Mouse (Mus musculus) ovary, adult 18-20 months (tissue): ENCODE results near the gene Prkcg.

ENCODE experiments used
- DNase-seq: peaks from one replicate; pipeline ENCODE4 v3.0.0; 2022; ENCODE audit warnings: low spot score, mixed read lengths

Prkcg gene

GRCm38 (mm10) chr7:3365547-3366279 lies 76.7 kb downstream of the Prkcg start:
- DNase-seq: no peak

- no peak for DNase-seq
Measured at GRCm38 (mm10) chr7:3366705-3367516, 77.9 kb downstream of the Prkcg start.

DNA sequence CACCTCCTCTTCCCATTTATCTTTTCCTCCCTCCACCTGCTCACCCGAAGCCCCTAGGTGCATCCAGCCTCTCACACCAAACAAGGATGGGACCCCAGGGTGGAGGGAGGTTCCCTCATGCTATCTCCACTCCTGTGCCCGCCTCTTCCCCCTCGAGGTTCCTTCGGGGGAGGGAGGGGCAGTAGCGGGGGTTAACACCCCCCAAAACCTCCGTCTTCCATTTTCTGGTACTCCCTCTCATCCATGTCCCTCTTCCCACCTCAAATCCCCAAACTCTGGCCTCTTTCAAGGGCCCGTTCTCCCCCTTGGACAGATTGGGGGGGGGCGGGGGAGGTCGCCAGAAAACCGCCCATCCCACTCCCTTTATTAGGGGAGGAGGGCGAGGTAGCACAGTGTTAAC lies 78.6 kb downstream of the Prkcg start:
- DNase-seq: no peak

DNA sequence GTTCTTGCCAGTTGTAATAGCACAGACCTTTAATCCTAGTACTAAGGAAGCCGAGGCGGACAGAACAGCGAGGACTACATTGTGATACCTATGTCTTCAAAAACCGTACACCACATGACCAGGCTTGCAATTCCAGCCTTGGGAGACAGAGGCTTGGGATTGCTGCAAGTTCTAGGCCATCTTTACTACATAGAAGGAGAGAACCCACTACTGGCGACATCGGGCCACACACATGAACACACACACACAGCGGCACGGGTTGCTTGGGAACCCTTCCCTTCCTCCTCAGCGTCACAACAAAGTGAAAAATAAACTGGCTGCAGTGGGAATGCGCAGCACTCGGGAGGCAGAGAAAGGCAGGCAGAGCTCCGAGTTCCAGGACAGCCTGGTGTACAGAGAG lies 79.3 kb downstream of the Prkcg start:
- DNase-seq: no peak

DNA sequence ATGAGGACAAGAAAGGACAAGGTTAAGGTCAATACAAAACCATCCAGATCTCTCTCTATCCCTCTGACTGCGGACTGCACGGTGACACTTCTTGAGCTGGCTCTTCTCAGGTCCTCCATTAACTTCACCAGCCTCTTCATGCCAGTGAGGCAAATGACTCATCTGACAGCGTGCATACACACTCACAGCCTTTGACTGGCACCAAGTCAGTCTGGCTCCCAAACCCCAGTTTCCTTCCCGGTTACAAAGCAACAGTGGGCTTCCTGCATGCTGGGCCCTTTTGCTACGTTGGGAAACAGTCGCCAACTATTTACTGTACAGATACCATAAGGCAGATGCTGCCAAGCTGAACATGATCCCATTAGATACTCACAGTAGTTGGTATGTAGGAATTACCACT lies 80.2 kb downstream of the Prkcg start:
- no peak for DNase-seq

DNA sequence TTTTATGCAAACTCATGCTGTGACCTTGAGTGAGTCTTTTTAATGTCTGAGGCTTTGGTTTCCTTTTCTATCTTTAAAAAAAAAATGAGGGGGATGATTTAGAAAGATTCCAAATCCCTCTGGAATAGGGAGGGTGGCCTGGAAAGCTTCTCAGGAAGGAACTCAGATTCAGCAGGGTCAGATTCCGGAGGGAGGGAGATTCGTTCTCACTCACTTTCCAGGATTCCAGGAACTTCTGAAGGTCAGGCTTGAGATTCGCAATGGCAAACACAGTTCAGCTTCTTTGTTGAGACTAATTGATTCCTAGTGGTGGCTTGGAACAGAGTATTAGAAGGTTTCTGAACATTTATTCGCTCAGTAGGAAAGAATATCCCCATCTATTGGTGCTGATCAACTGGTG lies 81.4 kb downstream of the Prkcg start:
- DNase-seq: no peak

DNA sequence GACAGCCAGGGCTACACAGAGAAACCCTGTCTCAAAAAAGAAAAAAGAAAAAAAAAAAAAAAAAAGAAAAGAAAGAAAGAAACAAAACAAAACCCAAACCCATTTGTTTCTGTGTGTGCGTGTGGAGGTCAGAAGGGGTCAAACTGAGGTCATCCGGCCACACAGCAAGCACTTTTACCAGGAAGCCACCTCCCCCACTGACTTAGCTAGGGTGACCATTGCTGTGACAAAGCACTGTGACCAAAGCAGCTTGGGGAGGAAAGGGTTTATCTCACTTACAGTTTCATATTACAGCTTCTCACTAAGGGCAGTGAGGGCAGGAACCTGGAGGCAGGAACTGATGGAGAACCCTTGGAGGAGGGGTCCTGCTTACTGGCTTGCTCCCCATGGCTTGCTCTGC lies 83.4 kb downstream of the Prkcg start:
- no peak for DNase-seq

DNA sequence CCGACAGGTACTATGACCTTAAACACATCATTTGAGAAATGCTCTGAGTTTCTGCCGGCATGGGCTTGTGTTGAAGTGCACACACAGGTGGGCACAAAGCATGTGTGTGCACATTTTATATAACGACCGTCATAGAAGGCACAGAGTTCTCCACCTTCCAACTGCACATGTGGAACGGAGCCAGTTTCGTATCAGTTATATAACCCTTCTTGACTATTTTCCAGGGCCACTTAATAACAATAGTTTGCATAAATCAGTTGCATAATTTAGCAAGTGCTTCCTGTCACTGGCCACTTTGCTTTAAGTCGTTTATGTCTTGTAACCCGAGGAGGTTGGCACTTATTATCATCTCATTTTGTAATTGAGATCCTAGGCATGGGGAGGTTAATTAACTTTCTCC lies 84.8 kb downstream of the Prkcg start:
- no peak for DNase-seq

GRCm38 (mm10) chr7:3376831-3377230 lies 87.9 kb downstream of the Prkcg start:
- DNase-seq: no peak
